Mouse (Mus musculus): ENCODE measurements at regions not wholly inside any gene's neighbourhood (a gene's known extent, or its start where the extent isn't known, plus 50 kb on each side); places are given as distances from the start of the nearest gene placed in this dataset.
"Not testable (repeated sequence)": the region's sequence is repeated elsewhere in the genome, so short reads cannot be mapped to it uniquely, and the experiment has no call there.

- Histone ChIP-seq H3K36me3 (ENCODE audit: control insufficient read depth, insufficient read depth) (no peaks in the 10 kb centered on the region), H3K4me3 (ENCODE audit: insufficient read depth, poor library complexity, severe bottlenecking) (no peak overlapping the region)
- TF ChIP-seq MYOD1 (IDR thresholded peaks at IDR 0.05; ENCODE audit: control insufficient read depth, insufficient read length, low read depth), result no peak
- no peak for TF ChIP-seq USF1 (IDR thresholded peaks at IDR 0.05; ENCODE audit: low read depth)
- TF ChIP-seq FOSL1 (IDR thresholded peaks at IDR 0.05; ENCODE audit: insufficient read depth, low read length, poor library complexity, severe bottlenecking), result no peak
- TF ChIP-seq MAX (IDR thresholded peaks at IDR 0.05), result no peak
- TF ChIP-seq CEBPB (IDR thresholded peaks at IDR 0.05; ENCODE audit: low read depth), result no peak
- no peak for TF ChIP-seq CTCF (IDR thresholded peaks at IDR 0.05; ENCODE audit: control insufficient read depth, insufficient read depth, insufficient read length)
- TF ChIP-seq MYOG (IDR thresholded peaks at IDR 0.05; ENCODE audit: control insufficient read depth, extremely low read depth, insufficient read length), result no peak
These were observed 655.5 kb upstream of the Adam24 start for GRCm38 (mm10) chr8:40019281-40019943.

GRCm38 (mm10) chr8:40064145-40064544 lies 610.7 kb upstream of the Adam24 start:
- no peak overlapping the region for H3ac ChIP-seq (ENCODE audit: control insufficient read depth, insufficient read length, low read depth)
- no peak for TF ChIP-seq MYOD1 (IDR thresholded peaks at IDR 0.05; ENCODE audit: control insufficient read depth, insufficient read length, low read depth)
- no peak for TF ChIP-seq CTCF (IDR thresholded peaks at IDR 0.05; ENCODE audit: control insufficient read depth, insufficient read depth, insufficient read length)
- no peak for TF ChIP-seq FOSL1 (IDR thresholded peaks at IDR 0.05; ENCODE audit: insufficient read depth, low read length, poor library complexity, severe bottlenecking)
- TF ChIP-seq USF1 (IDR thresholded peaks at IDR 0.05; ENCODE audit: low read depth), result no peak
- TF ChIP-seq MAX (IDR thresholded peaks at IDR 0.05), result no peak
- TF ChIP-seq MYOG (IDR thresholded peaks at IDR 0.05; ENCODE audit: control insufficient read depth, extremely low read depth, insufficient read length), result no peak
- no peak for TF ChIP-seq CEBPB (IDR thresholded peaks at IDR 0.05; ENCODE audit: low read depth)
- H3K4me3 ChIP-seq (ENCODE audit: insufficient read depth, poor library complexity, severe bottlenecking), result no peak overlapping the region
- H3K79me2 ChIP-seq (ENCODE audit: control insufficient read depth, insufficient read depth), result no peaks in the 10 kb centered on the region
- H3K27me3 ChIP-seq (ENCODE audit: control insufficient read depth, insufficient read depth, insufficient read length), result no peaks in the 10 kb centered on the region
- no peaks in the 10 kb centered on the region for H3K79me3 ChIP-seq (ENCODE audit: low read depth)
- H3K36me3 ChIP-seq (ENCODE audit: control insufficient read depth, insufficient read depth), result no peaks in the 10 kb centered on the region

More at GRCm38 (mm10) chr8:40019281-40019943, 655.5 kb upstream of the Adam24 start:
- Histone ChIP-seq H3K79me2 (ENCODE audit: control insufficient read depth, insufficient read depth) (no peaks in the 10 kb centered on the region), H3ac (ENCODE audit: control insufficient read depth, insufficient read length, low read depth) (no peak overlapping the region), H3K27me3 (ENCODE audit: control insufficient read depth, insufficient read depth, insufficient read length) (no peaks in the 10 kb centered on the region), H3K79me3 (ENCODE audit: low read depth) (no peaks in the 10 kb centered on the region)

GRCm38 (mm10) chr8:40071131-40071530 lies 603.7 kb upstream of the Adam24 start:
- no peaks in the 10 kb centered on the region for H3K27me3 ChIP-seq (ENCODE audit: control insufficient read depth, insufficient read depth, insufficient read length)
- no peak for TF ChIP-seq CTCF (IDR thresholded peaks at IDR 0.05; ENCODE audit: control insufficient read depth, insufficient read depth, insufficient read length)
- TF ChIP-seq USF1 (IDR thresholded peaks at IDR 0.05; ENCODE audit: low read depth), result no peak
- TF ChIP-seq CEBPB (IDR thresholded peaks at IDR 0.05; ENCODE audit: low read depth), result no peak
- no peak for TF ChIP-seq FOSL1 (IDR thresholded peaks at IDR 0.05; ENCODE audit: insufficient read depth, low read length, poor library complexity, severe bottlenecking)
- no peak for TF ChIP-seq MYOG (IDR thresholded peaks at IDR 0.05; ENCODE audit: control insufficient read depth, extremely low read depth, insufficient read length)
- no peak for TF ChIP-seq MYOD1 (IDR thresholded peaks at IDR 0.05; ENCODE audit: control insufficient read depth, insufficient read length, low read depth)
- H3K79me3 ChIP-seq (ENCODE audit: low read depth), result no peaks in the 10 kb centered on the region
- no peak overlapping the region for H3K4me3 ChIP-seq (ENCODE audit: insufficient read depth, poor library complexity, severe bottlenecking)
- no peaks in the 10 kb centered on the region for H3K36me3 ChIP-seq (ENCODE audit: control insufficient read depth, insufficient read depth)
- H3K79me2 ChIP-seq (ENCODE audit: control insufficient read depth, insufficient read depth), result no peaks in the 10 kb centered on the region
- no peak overlapping the region for H3ac ChIP-seq (ENCODE audit: control insufficient read depth, insufficient read length, low read depth)

GRCm38 (mm10) chr8:40080976-40081375 lies 593.9 kb upstream of the Adam24 start:
- not testable (repeated sequence) for H3ac ChIP-seq (ENCODE audit: control insufficient read depth, insufficient read length, low read depth); H3K4me3 ChIP-seq (ENCODE audit: insufficient read depth, poor library complexity, severe bottlenecking); H3K27me3 ChIP-seq (ENCODE audit: control insufficient read depth, insufficient read depth, insufficient read length); H3K79me3 ChIP-seq (ENCODE audit: low read depth); H3K36me3 ChIP-seq (ENCODE audit: control insufficient read depth, insufficient read depth); H3K79me2 ChIP-seq (ENCODE audit: control insufficient read depth, insufficient read depth)

- no peaks in the 10 kb centered on the region for H3K36me3 ChIP-seq (ENCODE audit: control insufficient read depth, insufficient read depth)
- TF ChIP-seq MYOD1 (IDR thresholded peaks at IDR 0.05; ENCODE audit: control insufficient read depth, insufficient read length, low read depth) (no peak), MAX (IDR thresholded peaks at IDR 0.05) (no peak)
- no peaks in the 10 kb centered on the region for H3K79me3 ChIP-seq (ENCODE audit: low read depth)
- no peak overlapping the region for H3ac ChIP-seq (ENCODE audit: control insufficient read depth, insufficient read length, low read depth)
- no peak overlapping the region for H3K4me3 ChIP-seq (ENCODE audit: insufficient read depth, poor library complexity, severe bottlenecking)
- no peaks in the 10 kb centered on the region for H3K27me3 ChIP-seq (ENCODE audit: control insufficient read depth, insufficient read depth, insufficient read length)
- no peaks in the 10 kb centered on the region for H3K79me2 ChIP-seq (ENCODE audit: control insufficient read depth, insufficient read depth)
These were observed 590.7 kb upstream of the Adam24 start for GRCm38 (mm10) chr8:40084129-40084528.

GRCm38 (mm10) chr8:40089377-40089776 lies 585.5 kb upstream of the Adam24 start:
- Histone ChIP-seq H3K27me3 (ENCODE audit: control insufficient read depth, insufficient read depth, insufficient read length) (no peaks in the 10 kb centered on the region), H3K79me2 (ENCODE audit: control insufficient read depth, insufficient read depth) (no peaks in the 10 kb centered on the region), H3K79me3 (ENCODE audit: low read depth) (no peaks in the 10 kb centered on the region), H3K36me3 (ENCODE audit: control insufficient read depth, insufficient read depth) (no peaks in the 10 kb centered on the region), H3K4me3 (ENCODE audit: insufficient read depth, poor library complexity, severe bottlenecking) (no peak overlapping the region), H3ac (ENCODE audit: control insufficient read depth, insufficient read length, low read depth) (no peak overlapping the region)
- TF ChIP-seq FOSL1 (IDR thresholded peaks at IDR 0.05; ENCODE audit: insufficient read depth, low read length, poor library complexity, severe bottlenecking) (no peak), USF1 (IDR thresholded peaks at IDR 0.05; ENCODE audit: low read depth) (peak; percentile 81), MAX (IDR thresholded peaks at IDR 0.05) (peak; percentile 85), MYOD1 (IDR thresholded peaks at IDR 0.05; ENCODE audit: control insufficient read depth, insufficient read length, low read depth) (no peak), CEBPB (IDR thresholded peaks at IDR 0.05; ENCODE audit: low read depth) (peak; percentile 18)

Measured in C2C12 (cell line).